Mouse (Mus musculus): ENCODE results near the gene Tmeff2. TPM values are rescaled to one million over a fixed set of nuclear protein-coding genes. Genes with fewer than 3 reads are reported as not detected.
A peak's percentile ranks its signal among the peaks of the same experiment; 100 is the strongest.

The Tmeff2 gene
- polyA plus RNA-seq, 1 experiment from 2014 or later = 64.4 TPM

GRCm38 (mm10) chr1:51089803-51090202 is 189.4 kb downstream of the Tmeff2 start:
- no peaks in the 10 kb centered on the region for H3K27me3 ChIP-seq (replicated peaks)
- 39% methylated on average over 3 of the region's 3 CpGs for WGBS
- ATAC-seq (ENCODE audit: low FRiP score, low read depth) = peak; percentile 76
- H3K4me2 ChIP-seq (replicated peaks) = no peak overlapping the region
- no peak overlapping the region for H3K27ac ChIP-seq
- no peak overlapping the region for H3K9ac ChIP-seq
- no peaks in the 10 kb centered on the region for H3K9me3 ChIP-seq
- H3K36me3 ChIP-seq = no peaks in the 10 kb centered on the region
- peaks cover 3% of the 10 kb centered on the region; the same call in 1 of the 2 replicates for H3K4me1 ChIP-seq
- no peak overlapping the region for H3K4me3 ChIP-seq

- no peak overlapping the region for H3K4me2 ChIP-seq (replicated peaks)
- H3K36me3 ChIP-seq = no peaks in the 10 kb centered on the region
- peak; percentile 90 for ATAC-seq (ENCODE audit: low FRiP score, low read depth)
- peaks cover 3% of the 10 kb centered on the region; the same call in 1 of the 2 replicates for H3K4me1 ChIP-seq
- no peak overlapping the region for H3K4me3 ChIP-seq
- no peaks in the 10 kb centered on the region for H3K9me3 ChIP-seq
- WGBS = 24% methylated on average over 4 of the region's 4 CpGs
- H3K27ac ChIP-seq = no peak overlapping the region
- H3K27me3 ChIP-seq (replicated peaks) = no peaks in the 10 kb centered on the region
- H3K9ac ChIP-seq = no peak overlapping the region
Measured at GRCm38 (mm10) chr1:51090212-51090761, 189.8 kb downstream of the Tmeff2 start.

GRCm38 (mm10) chr1:51094713-51095112 is 194.3 kb downstream of the Tmeff2 start:
- no peak for ATAC-seq (ENCODE audit: low FRiP score, low read depth)

GRCm38 (mm10) chr1:51096848-51097598 is 196.6 kb downstream of the Tmeff2 start:
- Histone ChIP-seq H3K4me1 (0 out of 2 replicates have a peak, but pooled peaks cover 3% of the 10 kb centered on the region), H3K9ac (no peak overlapping the region), H3K9me3 (no peaks in the 10 kb centered on the region), H3K36me3 (no peaks in the 10 kb centered on the region), H3K4me3 (no peak overlapping the region), H3K4me2 (replicated peaks) (no peak overlapping the region), H3K27me3 (replicated peaks) (no peaks in the 10 kb centered on the region), H3K27ac (no peak overlapping the region)
- peak; percentile 78 for ATAC-seq (ENCODE audit: low FRiP score, low read depth)
- WGBS = 68% methylated on average over 4 of the region's 4 CpGs

More at GRCm38 (mm10) chr1:51094713-51095112, 194.3 kb downstream of the Tmeff2 start:
- peaks cover 6% of the 10 kb centered on the region; the same call in 1 of the 2 replicates for H3K4me1 ChIP-seq
- WGBS = 71% methylated on average over 2 of the region's 2 CpGs
- no peak overlapping the region for H3K4me3 ChIP-seq
- H3K36me3 ChIP-seq = no peaks in the 10 kb centered on the region
- H3K4me2 ChIP-seq (replicated peaks) = no peak overlapping the region
- H3K9me3 ChIP-seq = no peaks in the 10 kb centered on the region
- no peaks in the 10 kb centered on the region for H3K27me3 ChIP-seq (replicated peaks)
- H3K9ac ChIP-seq = no peak overlapping the region
- no peak overlapping the region for H3K27ac ChIP-seq

GRCm38 (mm10) chr1:51101034-51101590 is 200.7 kb downstream of the Tmeff2 start:
- no peak overlapping the region for H3K4me3 ChIP-seq
- no peaks in the 10 kb centered on the region for H3K36me3 ChIP-seq
- no peak for ATAC-seq (ENCODE audit: low FRiP score, low read depth)
- H3K9me3 ChIP-seq = no peaks in the 10 kb centered on the region
- no peak overlapping the region for H3K27ac ChIP-seq
- H3K4me2 ChIP-seq (replicated peaks) = no peak overlapping the region
- H3K4me1 ChIP-seq = 0 out of 2 replicates have a peak, but pooled peaks cover 3% of the 10 kb centered on the region
- 92% methylated on average over 2 of the region's 2 CpGs for WGBS
- H3K9ac ChIP-seq = no peak overlapping the region
- no peaks in the 10 kb centered on the region for H3K27me3 ChIP-seq (replicated peaks)

- Histone ChIP-seq H3K27ac (no peak overlapping the region), H3K36me3 (no peaks in the 10 kb centered on the region), H3K4me3 (no peak overlapping the region), H3K4me1 (no peaks in the 10 kb centered on the region), H3K27me3 (replicated peaks) (no peaks in the 10 kb centered on the region), H3K4me2 (replicated peaks) (no peak overlapping the region), H3K9ac (no peak overlapping the region), H3K9me3 (no peaks in the 10 kb centered on the region)
- 65% methylated on average over 2 of the region's 2 CpGs for WGBS
- no peak for ATAC-seq (ENCODE audit: low FRiP score, low read depth)
Measured at GRCm38 (mm10) chr1:51104698-51105097, 204.3 kb downstream of the Tmeff2 start.

GRCm38 (mm10) chr1:51106401-51106920 is 206.0 kb downstream of the Tmeff2 start:
- Histone ChIP-seq H3K4me2 (replicated peaks) (no peak overlapping the region), H3K4me3 (no peak overlapping the region), H3K4me1 (no peaks in the 10 kb centered on the region), H3K36me3 (no peaks in the 10 kb centered on the region), H3K27ac (no peak overlapping the region), H3K27me3 (replicated peaks) (no peaks in the 10 kb centered on the region), H3K9me3 (no peaks in the 10 kb centered on the region), H3K9ac (no peak overlapping the region)
- 85% methylated on average over 4 of the region's 4 CpGs for WGBS
- ATAC-seq (ENCODE audit: low FRiP score, low read depth) = no peak

- Histone ChIP-seq H3K4me1 (no peaks in the 10 kb centered on the region), H3K27me3 (replicated peaks) (no peaks in the 10 kb centered on the region), H3K36me3 (no peaks in the 10 kb centered on the region), H3K4me2 (replicated peaks) (no peak overlapping the region), H3K4me3 (no peak overlapping the region), H3K27ac (no peak overlapping the region), H3K9me3 (no peaks in the 10 kb centered on the region), H3K9ac (no peak overlapping the region)
- 70% methylated on average over 2 of the region's 2 CpGs for WGBS
- ATAC-seq (ENCODE audit: low FRiP score, low read depth) = no peak
Measured at GRCm38 (mm10) chr1:51107299-51107698, 206.9 kb downstream of the Tmeff2 start.

GRCm38 (mm10) chr1:51114721-51115120 is 214.3 kb downstream of the Tmeff2 start:
- Histone ChIP-seq H3K36me3 (no peaks in the 10 kb centered on the region), H3K27ac (no peak overlapping the region), H3K9me3 (no peaks in the 10 kb centered on the region), H3K4me1 (no peaks in the 10 kb centered on the region), H3K4me3 (no peak overlapping the region), H3K9ac (no peak overlapping the region), H3K4me2 (replicated peaks) (no peak overlapping the region), H3K27me3 (replicated peaks) (no peaks in the 10 kb centered on the region)
- WGBS = 74% methylated on average over 5 of the region's 5 CpGs
- ATAC-seq (ENCODE audit: low FRiP score, low read depth) = no peak

GRCm38 (mm10) chr1:51115761-51116160 is 215.3 kb downstream of the Tmeff2 start:
- no peak for ATAC-seq (ENCODE audit: low FRiP score, low read depth)
- no peaks in the 10 kb centered on the region for H3K36me3 ChIP-seq
- WGBS = 88% methylated on average over 5 of the region's 5 CpGs
- H3K9ac ChIP-seq = no peak overlapping the region
- no peaks in the 10 kb centered on the region for H3K4me1 ChIP-seq
- H3K27ac ChIP-seq = no peak overlapping the region
- H3K4me3 ChIP-seq = no peak overlapping the region
- no peak overlapping the region for H3K4me2 ChIP-seq (replicated peaks)
- no peaks in the 10 kb centered on the region for H3K27me3 ChIP-seq (replicated peaks)
- H3K9me3 ChIP-seq = no peaks in the 10 kb centered on the region

GRCm38 (mm10) chr1:51117830-51118229 is 217.4 kb downstream of the Tmeff2 start:
- Histone ChIP-seq H3K27me3 (replicated peaks) (no peaks in the 10 kb centered on the region), H3K27ac (no peak overlapping the region), H3K36me3 (no peaks in the 10 kb centered on the region), H3K9me3 (no peaks in the 10 kb centered on the region), H3K4me1 (no peaks in the 10 kb centered on the region), H3K4me3 (no peak overlapping the region), H3K9ac (no peak overlapping the region), H3K4me2 (replicated peaks) (no peak overlapping the region)
- ATAC-seq (ENCODE audit: low FRiP score, low read depth) = no peak
- WGBS = 91% methylated on average over 2 of the region's 2 CpGs

GRCm38 (mm10) chr1:51125671-51126424 is 225.4 kb downstream of the Tmeff2 start:
- H3K27me3 ChIP-seq (replicated peaks) = no peaks in the 10 kb centered on the region
- H3K4me3 ChIP-seq = no peak overlapping the region
- 57% methylated on average over 10 of the region's 10 CpGs for WGBS
- no peaks in the 10 kb centered on the region for H3K4me1 ChIP-seq
- H3K9me3 ChIP-seq = no peaks in the 10 kb centered on the region
- no peak overlapping the region for H3K9ac ChIP-seq
- ATAC-seq (ENCODE audit: low FRiP score, low read depth) = peak; percentile 66; the same call in 1 of the 2 replicates
- no peak overlapping the region for H3K4me2 ChIP-seq (replicated peaks)
- no peaks in the 10 kb centered on the region for H3K36me3 ChIP-seq
- no peak overlapping the region for H3K27ac ChIP-seq

Measured in neural tube, embryonic 12.5 days (tissue).